Mouse (Mus musculus) G1E (cell line): Measurements from ENCODE around the gene Coro6.

Experiments used
- CTCF ChIP-seq: IDR thresholded peaks from 2 replicates; pipeline ENCODE4 v1.5.1; 2012; ENCODE audit warnings: low read depth, low read length, inconsistent platforms, mixed read lengths
- GATA1 ChIP-seq: IDR thresholded peaks from 2 replicates; pipeline ENCODE4 v1.6.1; 2012; ENCODE audit warnings: borderline replicate concordance, low read length, inconsistent platforms, mixed read lengths
- GATA2 ChIP-seq: IDR thresholded peaks from 2 replicates; pipeline ENCODE4 v1.6.1; 2012; ENCODE audit warnings: low read depth, low read length, inconsistent platforms, borderline replicate concordance
- POLR2AphosphoS5 ChIP-seq: IDR thresholded peaks from 2 replicates; pipeline ENCODE4 v1.6.1; 2012; ENCODE audit warnings: low read depth, low read length, inconsistent platforms; ENCODE audit not compliant: insufficient replicate concordance
- TAL1 ChIP-seq: conservative IDR thresholded peaks from 2 replicates; pipeline ENCODE4 v1.6.1; 2012; ENCODE audit warnings: low read depth, low read length, inconsistent platforms, mixed read lengths

DNA sequence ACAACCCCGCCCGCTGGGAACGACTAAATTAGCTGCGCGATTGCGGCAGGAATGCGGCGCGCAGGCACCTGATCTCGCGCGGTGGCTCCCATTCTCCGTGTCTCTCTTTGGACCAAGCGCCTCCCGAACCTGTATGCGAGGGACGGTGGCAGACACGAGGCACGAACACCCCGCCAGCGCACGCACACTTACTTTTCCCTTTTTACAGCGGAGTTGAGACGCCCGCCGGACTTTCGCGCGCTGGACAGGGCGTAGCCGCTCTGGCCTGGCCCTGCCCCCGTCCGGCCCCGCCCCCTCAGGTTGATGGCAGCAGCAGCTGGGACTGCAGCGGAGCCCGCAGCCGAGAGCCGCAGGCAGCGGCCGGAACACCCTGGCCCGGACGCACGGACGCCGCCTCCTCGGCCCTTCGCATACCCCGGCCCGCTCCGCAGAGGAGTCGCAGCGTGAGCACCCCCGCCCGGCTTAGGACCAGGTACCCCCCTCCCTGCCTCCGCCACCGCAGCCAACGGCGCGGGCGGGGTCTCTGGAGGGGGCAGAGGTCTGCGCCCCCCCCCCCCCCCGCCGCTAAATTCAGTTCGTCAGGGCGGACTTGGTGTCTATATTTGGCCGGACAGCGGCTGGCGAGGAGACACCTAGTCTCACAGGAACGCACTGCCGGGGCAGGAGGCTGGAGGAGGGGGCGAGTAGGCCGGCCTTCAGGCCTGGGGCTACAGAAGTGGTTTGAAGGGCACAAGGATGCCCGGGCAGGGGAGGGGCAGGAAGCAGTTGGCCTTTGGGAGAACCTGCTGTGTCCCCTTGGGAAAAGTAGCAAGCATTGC, at the start of gene Coro6:
- TF ChIP-seq CTCF (no peak), POLR2AphosphoS5 (no peak), TAL1 (no peak), GATA1 (no peak), GATA2 (no peak)
